Mouse (Mus musculus): ENCODE data around the gene Bpifb1. TPM values are rescaled to one million over a fixed set of nuclear protein-coding genes. Genes with fewer than 3 reads are reported as not detected.

Bpifb1 gene
- total and polyA plus RNA-seq, 3 experiments = not detected

DNA sequence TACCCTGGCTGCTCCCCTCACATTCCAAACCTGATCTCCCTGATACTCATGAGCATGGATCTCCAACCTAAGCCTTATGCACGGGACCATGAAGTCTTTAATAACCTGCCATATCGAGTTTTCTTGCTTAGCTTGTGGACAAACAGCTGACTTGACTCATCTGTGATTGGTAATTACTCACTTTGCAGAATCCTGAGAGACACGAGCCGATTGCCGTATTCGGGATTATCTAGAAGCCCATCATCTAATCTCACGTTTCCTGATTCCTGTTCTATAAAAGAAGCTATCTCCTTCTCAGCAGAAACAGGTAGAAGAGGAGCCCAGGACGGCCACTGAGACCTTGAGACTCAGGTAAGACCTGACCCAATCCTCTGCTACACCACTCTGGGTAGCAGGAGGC is 28.3 kb upstream of the Bpifb1 start, which contains the start of gene Bpifa5:
Gene Bpifa5, plus strand, starts transcription at position 301 of the 400 bp plus-strand sequence.
- H3K9ac ChIP-seq (ENCODE audit: insufficient read depth, low read depth) = no peak within 1 kb of the TSS
- in situ Hi-C loops (cut with MboI; ENCODE audit: low pct_ligation_motif_present, low pct_unique_long_range_greater_than_20kb, low sequenced_read_pairs) (no loop called here), dilution Hi-C loops (cut with MboI; ENCODE audit: extremely low pct_ligation_motif_present, extremely low pct_unique_long_range_greater_than_20kb, low sequenced_read_pairs) (no loop called here)
- TF ChIP-seq GABPA (IDR thresholded peaks at IDR 0.05; ENCODE audit: insufficient replicate concordance, low read depth, low read length) = no peak
- TF ChIP-seq ZMIZ1 (IDR thresholded peaks at IDR 0.05; ENCODE audit: low read depth, low read length) = no peak
- no peak for TF ChIP-seq ZNF384 (IDR thresholded peaks at IDR 0.05; ENCODE audit: low read depth, low read length)
- no peak for TF ChIP-seq TBP (conservative IDR thresholded peaks at IDR 0.05; ENCODE audit: low read depth, low read length)
- TF ChIP-seq CHD2 (IDR thresholded peaks at IDR 0.05; ENCODE audit: low read length) = no peak
- TF ChIP-seq PAX5 (IDR thresholded peaks at IDR 0.05; ENCODE audit: low read length) = no peak
- no peak for TF ChIP-seq MAZ (IDR thresholded peaks at IDR 0.05; ENCODE audit: low read depth, low read length)
- no peak for TF ChIP-seq BHLHE40 (IDR thresholded peaks at IDR 0.05; ENCODE audit: low read depth, low read length)
- no peak for TF ChIP-seq NRF1 (IDR thresholded peaks at IDR 0.05; ENCODE audit: low read depth, low read length)
- TF ChIP-seq MAFK (IDR thresholded peaks at IDR 0.05; ENCODE audit: insufficient replicate concordance, low read length) = no peak
- no peak for TF ChIP-seq MYC (IDR thresholded peaks at IDR 0.05; ENCODE audit: low read depth, low read length)
- no peak for TF ChIP-seq TCF12 (IDR thresholded peaks at IDR 0.05; ENCODE audit: low read depth, low read length)
- TF ChIP-seq EP300 (IDR thresholded peaks at IDR 0.05; ENCODE audit: low read length) = no peak
- no peak for TF ChIP-seq HCFC1 (IDR thresholded peaks at IDR 0.05; ENCODE audit: low read depth, low read length)
- no peak for TF ChIP-seq JUN (IDR thresholded peaks at IDR 0.05; ENCODE audit: insufficient read depth, low read depth, low read length)
- TF ChIP-seq ETS1 (conservative IDR thresholded peaks at IDR 0.05; ENCODE audit: low read depth, low read length) = no peak
- no peak for DNase-seq (ENCODE audit: extremely low read depth)
- H3K27me3 ChIP-seq (replicated peaks) = peaks cover 82% of the 10 kb centered on the region
- no peak within 1 kb of the TSS for H3K4me2 ChIP-seq (ENCODE audit: insufficient read depth, low read depth, poor library complexity, severe bottlenecking)
- H3K4me1 ChIP-seq (ENCODE audit: control insufficient read depth in 1 of 2, insufficient read depth in 2 of 2) = no peaks in the 10 kb centered on the region
- H3K27ac ChIP-seq (ENCODE audit: insufficient read depth, low read depth) = no peak within 1 kb of the TSS
- no peak within 1 kb of the TSS for H3K4me3 ChIP-seq (replicated peaks in 1 of 3; ENCODE audit: low read depth in 2 of 3, low read length in 2 of 3, poor library complexity in 1 of 3)
- H3K9me3 ChIP-seq (replicated peaks; ENCODE audit: low read length) = peaks cover 7% of the 10 kb centered on the region
- H3K79me2 ChIP-seq (replicated peaks; ENCODE audit: control insufficient read depth, extremely low read depth, insufficient read depth, poor library complexity, severe bottlenecking) = no peaks in the 10 kb centered on the region
- H3K36me3 ChIP-seq (replicated peaks in 1 of 2; ENCODE audit: control insufficient read depth in 1 of 2, insufficient read depth in 1 of 2, low read length in 1 of 2) = no peaks in the 10 kb centered on the region

DNA sequence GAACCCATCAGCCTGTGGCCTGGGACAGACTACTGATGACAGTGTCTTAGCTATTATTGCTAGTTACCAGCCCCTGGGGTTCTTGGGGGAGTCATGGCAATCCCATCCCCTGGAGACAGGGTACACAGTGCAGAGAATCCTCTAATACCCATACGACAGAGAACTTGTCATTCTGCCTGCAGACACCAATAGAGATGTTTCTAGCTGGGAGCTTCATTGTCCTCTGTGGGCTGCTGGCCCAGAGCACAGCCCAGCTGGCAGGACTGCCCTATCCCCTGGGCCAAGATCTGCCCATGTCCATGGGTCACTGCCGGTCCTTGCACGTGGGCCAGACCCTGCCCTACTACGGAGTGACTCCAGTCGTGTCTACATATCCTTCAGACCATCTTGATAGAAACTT is 27.3 kb upstream of the Bpifb1 start:
- Histone ChIP-seq H3K27ac (ENCODE audit: insufficient read depth, low read depth) (no peak overlapping the region), H3K36me3 (replicated peaks in 1 of 2; ENCODE audit: control insufficient read depth in 1 of 2, insufficient read depth in 1 of 2, low read length in 1 of 2) (no peaks in the 10 kb centered on the region), H3K9me3 (replicated peaks; ENCODE audit: low read length) (peaks cover 7% of the 10 kb centered on the region), H3K4me1 (ENCODE audit: control insufficient read depth in 1 of 2, insufficient read depth in 2 of 2) (no peaks in the 10 kb centered on the region), H3K4me2 (ENCODE audit: insufficient read depth, low read depth, poor library complexity, severe bottlenecking) (no peak overlapping the region), H3K4me3 (replicated peaks in 1 of 3; ENCODE audit: low read depth in 2 of 3, low read length in 2 of 3, poor library complexity in 1 of 3) (no peak overlapping the region), H3K9ac (ENCODE audit: insufficient read depth, low read depth) (no peak overlapping the region), H3K27me3 (replicated peaks) (peaks cover 84% of the 10 kb centered on the region), H3K79me2 (replicated peaks; ENCODE audit: control insufficient read depth, extremely low read depth, insufficient read depth, poor library complexity, severe bottlenecking) (no peaks in the 10 kb centered on the region)
- dilution Hi-C loops (cut with MboI; ENCODE audit: extremely low pct_ligation_motif_present, extremely low pct_unique_long_range_greater_than_20kb, low sequenced_read_pairs) (no loop called here), in situ Hi-C loops (cut with MboI; ENCODE audit: low pct_ligation_motif_present, low pct_unique_long_range_greater_than_20kb, low sequenced_read_pairs) (no loop called here)
- TF ChIP-seq MAFK (IDR thresholded peaks at IDR 0.05; ENCODE audit: insufficient replicate concordance, low read length) (no peak), JUND (conservative IDR thresholded peaks at IDR 0.05; ENCODE audit: low read depth, low read length) (no peak), ZNF384 (IDR thresholded peaks at IDR 0.05; ENCODE audit: low read depth, low read length) (no peak), IRF4 (IDR thresholded peaks at IDR 0.05; ENCODE audit: low read depth, low read length) (no peak), NRF1 (IDR thresholded peaks at IDR 0.05; ENCODE audit: low read depth, low read length) (no peak), TBP (conservative IDR thresholded peaks at IDR 0.05; ENCODE audit: low read depth, low read length) (no peak), SMC3 (IDR thresholded peaks at IDR 0.05; ENCODE audit: low read depth, low read length) (no peak), POLR2AphosphoS2 (IDR thresholded peaks at IDR 0.05; ENCODE audit: low read depth, low read length) (no peak), CHD1 (IDR thresholded peaks at IDR 0.05; ENCODE audit: low read depth, low read length) (no peak), MYC (IDR thresholded peaks at IDR 0.05; ENCODE audit: low read depth, low read length) (no peak), ELF1 (IDR thresholded peaks at IDR 0.05; ENCODE audit: low read depth, low read length) (no peak), ETS1 (conservative IDR thresholded peaks at IDR 0.05; ENCODE audit: low read depth, low read length) (no peak), RCOR1 (conservative IDR thresholded peaks at IDR 0.05; ENCODE audit: low read depth, low read length) (no peak), MAZ (IDR thresholded peaks at IDR 0.05; ENCODE audit: low read depth, low read length) (no peak), MXI1 (IDR thresholded peaks at IDR 0.05; ENCODE audit: low read depth, low read length) (no peak), ZC3H11A (IDR thresholded peaks at IDR 0.05; ENCODE audit: low read depth, low read length) (no peak), ZKSCAN1 (IDR thresholded peaks at IDR 0.05; ENCODE audit: borderline replicate concordance, low read depth, low read length) (no peak), NELFE (IDR thresholded peaks at IDR 0.05; ENCODE audit: low read depth, low read length) (no peak), BHLHE40 (IDR thresholded peaks at IDR 0.05; ENCODE audit: low read depth, low read length) (no peak)
- no peak for DNase-seq (ENCODE audit: extremely low read depth)

Data from CH12.LX (cell line).